Mouse (Mus musculus) G1E (cell line): Measurements from ENCODE around the gene Cdkn1a.

ENCODE experiments used
- CTCF ChIP-seq: IDR thresholded peaks from 2 replicates; pipeline ENCODE4 v1.5.1; 2012; ENCODE audit warnings: low read depth, low read length, inconsistent platforms, mixed read lengths
- GATA1 ChIP-seq: IDR thresholded peaks from 2 replicates; pipeline ENCODE4 v1.6.1; 2012; ENCODE audit warnings: borderline replicate concordance, low read length, inconsistent platforms, mixed read lengths
- POLR2AphosphoS5 ChIP-seq: IDR thresholded peaks from 2 replicates; pipeline ENCODE4 v1.6.1; 2012; ENCODE audit warnings: low read depth, low read length, inconsistent platforms; ENCODE audit not compliant: insufficient replicate concordance
- TAL1 ChIP-seq: conservative IDR thresholded peaks from 2 replicates; pipeline ENCODE4 v1.6.1; 2012; ENCODE audit warnings: low read depth, low read length, inconsistent platforms, mixed read lengths

DNA sequence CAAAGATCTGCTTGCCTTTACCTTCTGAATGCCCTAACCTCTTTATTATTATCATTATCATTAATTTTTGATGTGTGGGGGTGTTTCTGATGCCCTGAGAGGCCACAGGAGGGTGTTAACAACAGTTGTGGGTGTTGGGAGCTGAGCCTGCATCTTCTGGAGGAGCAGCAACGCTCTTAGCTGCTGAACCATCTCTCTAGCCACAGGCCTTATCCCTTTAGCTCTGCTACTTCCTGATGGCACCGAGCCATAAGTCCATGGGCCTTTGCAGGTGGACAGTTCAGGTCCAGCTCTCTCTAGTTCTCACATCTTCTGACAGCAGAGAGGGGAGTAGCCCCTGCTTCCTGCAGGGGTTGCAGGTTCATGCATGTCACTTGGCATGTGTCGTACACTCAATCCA, 50.8 kb downstream of the Cdkn1a start:
- TF ChIP-seq CTCF (no peak), GATA1 (no peak), TAL1 (no peak), POLR2AphosphoS5 (no peak)
